Mouse (Mus musculus) hindbrain, postnatal 0 days (tissue): ENCODE measurements around the gene Cdh18. TPM values are rescaled to one million over a fixed set of nuclear protein-coding genes. Genes with fewer than 3 reads are reported as not detected.

Source experiments
- ATAC-seq: fragments of 200-750 bp; cut with Nextera tagmentation; 2 replicates; pipeline ENCODE4 v1.8.0; 2017; ENCODE audit warnings: mild to moderate bottlenecking, moderate TSS enrichment, moderate library complexity
- DNase-seq: peaks from one replicate; pipeline ENCODE4 v3.0.0-alpha.2; 2015; ENCODE audit warnings: low spot score
- H3K27ac ChIP-seq: fragments of 300-500 bp; sonication (generic); 2 replicates; pipeline ENCODE4 v1.5.1; 2014; ENCODE audit warnings: mild to moderate bottlenecking
- H3K27me3 ChIP-seq: fragments of 300-500 bp; sonication (generic); 2 replicates; pipeline ENCODE4 v1.6.1; 2014; ENCODE audit warnings: low read length, mixed read lengths; ENCODE audit not compliant: insufficient read depth
- H3K36me3 ChIP-seq: fragments of 300-500 bp; sonication (generic); 2 replicates; pipeline ENCODE4 v1.6.1; 2014; ENCODE audit warnings: low read length, mixed read lengths; ENCODE audit not compliant: insufficient read depth
- H3K4me1 ChIP-seq: fragments of 300-500 bp; sonication (generic); 2 replicates; pipeline ENCODE4 v1.6.1; 2014; ENCODE audit warnings: antibody characterized with exemption, low read length, mixed read lengths; ENCODE audit not compliant: insufficient read depth
- H3K4me2 ChIP-seq: fragments of 300-500 bp; sonication (generic); 2 replicates; pipeline ENCODE4 v1.6.1; 2014; ENCODE audit warnings: low read depth, mild to moderate bottlenecking, low read length, moderate library complexity, mixed read lengths
- H3K4me3 ChIP-seq: fragments of 300-500 bp; sonication (generic); 2 replicates; pipeline ENCODE4 v1.5.1; 2014; ENCODE audit warnings: low read length
- H3K9ac ChIP-seq: fragments of 300-500 bp; sonication (generic); replicated peaks from 2 replicates; pipeline ENCODE4 v1.6.1; 2014; ENCODE audit warnings: mild to moderate bottlenecking, low read length, moderate library complexity, mixed read lengths
- H3K9me3 ChIP-seq: fragments of 300-500 bp; sonication (generic); 2 replicates; pipeline ENCODE4 v1.6.1; 2016; ENCODE audit warnings: low read length, mixed read lengths
- CTCF ChIP-seq: IDR thresholded peaks from 2 replicates; pipeline ENCODE4 v1.5.1; 2016; ENCODE audit warnings: antibody characterized with exemption, control low read depth, low read depth
- WGBS: fragments of 180-500 bp; shearing (Covaris S2); extraction: QIAGEN DNeasy Blood & Tissue Kit; methylation state at CpG from one replicate; pipeline ENCODE4 v1.1.7; 2014; 5-methylcytosine and 5-hydroxymethylcytosine counted together
- polyA plus RNA-seq: library from polyadenylated mRNA; unstranded; fragments of >200 nt; fragmentation: Nextera tagmentation; extraction: Ambion mirVana; gene quantifications from 2 replicates; pipeline ENCODE4 v1.2.1, GENCODE M21; 2015
- total RNA-seq: library from RNA; depleted of rRNA; stranded (reverse); fragments of >200 nt; gene quantifications from 2 replicates; pipeline ENCODE4 v1.2.3, GENCODE M21; 2014

Gene Cdh18
- total and polyA plus RNA-seq, 2 experiments from 2014 or later = 12.3 to 61.0 TPM

GRCm38 (mm10) chr15:23416450-23417080 lies 867.7 kb downstream of the Cdh18 start:
- Histone ChIP-seq H3K4me3 (no peak overlapping the region), H3K4me2 (no peak overlapping the region), H3K27ac (no peak overlapping the region), H3K9ac (no peak overlapping the region), H3K9me3 (no peaks in the 10 kb centered on the region), H3K27me3 (no peaks in the 10 kb centered on the region), H3K36me3 (no peaks in the 10 kb centered on the region), H3K4me1 (no peaks in the 10 kb centered on the region)
- no peak for TF ChIP-seq CTCF
- DNase-seq = no peak
- ATAC-seq = no peak
- WGBS = 75% methylated on average over 5 of the region's 5 CpGs

GRCm38 (mm10) chr15:23418158-23418557 lies 869.3 kb downstream of the Cdh18 start:
- ATAC-seq = no peak
- H3K27ac ChIP-seq = no peak overlapping the region
- no peak for DNase-seq

GRCm38 (mm10) chr15:23420010-23420409 lies 871.2 kb downstream of the Cdh18 start:
- Histone ChIP-seq H3K4me2 (no peak overlapping the region), H3K27me3 (no peaks in the 10 kb centered on the region), H3K36me3 (no peaks in the 10 kb centered on the region), H3K27ac (no peak overlapping the region), H3K4me1 (no peaks in the 10 kb centered on the region), H3K9ac (no peak overlapping the region), H3K4me3 (no peak overlapping the region), H3K9me3 (no peaks in the 10 kb centered on the region)
- ATAC-seq = no peak
- DNase-seq = peak; percentile 59
- 45% methylated on average over 3 of the region's 3 CpGs for WGBS
- TF ChIP-seq CTCF = no peak

More at GRCm38 (mm10) chr15:23418158-23418557, 869.3 kb downstream of the Cdh18 start:
- no peaks in the 10 kb centered on the region for H3K27me3 ChIP-seq
- H3K9ac ChIP-seq = no peak overlapping the region
- no peaks in the 10 kb centered on the region for H3K9me3 ChIP-seq
- H3K4me2 ChIP-seq = no peak overlapping the region
- H3K36me3 ChIP-seq = no peaks in the 10 kb centered on the region
- H3K4me1 ChIP-seq = no peaks in the 10 kb centered on the region
- TF ChIP-seq CTCF = no peak
- H3K4me3 ChIP-seq = no peak overlapping the region

GRCm38 (mm10) chr15:23430021-23430420 lies 881.2 kb downstream of the Cdh18 start:
- TF ChIP-seq CTCF = no peak
- ATAC-seq (no peak), DNase-seq (no peak)
- Histone ChIP-seq H3K4me2 (no peak overlapping the region), H3K27ac (no peak overlapping the region), H3K4me1 (no peaks in the 10 kb centered on the region), H3K36me3 (no peaks in the 10 kb centered on the region), H3K4me3 (no peak overlapping the region), H3K9ac (no peak overlapping the region), H3K9me3 (no peaks in the 10 kb centered on the region), H3K27me3 (no peaks in the 10 kb centered on the region)
- 86% methylated on average over 5 of the region's 5 CpGs for WGBS

- Histone ChIP-seq H3K4me3 (no peak overlapping the region), H3K9me3 (no peaks in the 10 kb centered on the region), H3K27ac (no peak overlapping the region), H3K4me1 (no peaks in the 10 kb centered on the region), H3K9ac (no peak overlapping the region), H3K36me3 (no peaks in the 10 kb centered on the region), H3K27me3 (no peaks in the 10 kb centered on the region), H3K4me2 (no peak overlapping the region)
- DNase-seq = no peak
- 56% methylated on average over 1 of the region's 1 CpGs for WGBS
- ATAC-seq = no peak
- no peak for TF ChIP-seq CTCF
Observed at GRCm38 (mm10) chr15:23448542-23448941, 899.7 kb downstream of the Cdh18 start.

- no peaks in the 10 kb centered on the region for H3K27me3 ChIP-seq
- H3K4me3 ChIP-seq = no peak overlapping the region
- H3K9ac ChIP-seq = no peak overlapping the region
- H3K36me3 ChIP-seq = no peaks in the 10 kb centered on the region
- no peaks in the 10 kb centered on the region for H3K4me1 ChIP-seq
- peak; percentile 66 for DNase-seq
- H3K9me3 ChIP-seq = no peaks in the 10 kb centered on the region
- H3K27ac ChIP-seq = peak overlapping the region; percentile 56; the same call in 1 of the 2 replicates
- no peak for TF ChIP-seq CTCF
- H3K4me2 ChIP-seq = peak overlapping the region; percentile 34
- 16% methylated on average over 9 of the region's 9 CpGs for WGBS
- ATAC-seq = peak; percentile 70
Observed at GRCm38 (mm10) chr15:23452098-23452625, 903.3 kb downstream of the Cdh18 start.

- WGBS = 72% methylated on average over 6 of the region's 6 CpGs
- Histone ChIP-seq H3K4me3 (no peak overlapping the region), H3K9ac (no peak overlapping the region), H3K27me3 (no peaks in the 10 kb centered on the region), H3K9me3 (no peaks in the 10 kb centered on the region), H3K36me3 (no peaks in the 10 kb centered on the region), H3K4me2 (no peak overlapping the region), H3K27ac (no peak overlapping the region), H3K4me1 (no peaks in the 10 kb centered on the region)
- DNase-seq (no peak), ATAC-seq (no peak)
- no peak for TF ChIP-seq CTCF
Observed at GRCm38 (mm10) chr15:23453331-23453730, 904.5 kb downstream of the Cdh18 start.
